Mouse (Mus musculus): ENCODE data around the gene Spata33. TPM values are rescaled to one million over a fixed set of nuclear protein-coding genes. Genes with fewer than 3 reads are reported as not detected.
"Not testable (repeated sequence)": the region's sequence is repeated elsewhere in the genome, so short reads cannot be mapped to it uniquely, and the experiment has no call there.

The Spata33 gene
- total RNA-seq, 1 experiment from 2014 or later: 0.12 TPM

DNA sequence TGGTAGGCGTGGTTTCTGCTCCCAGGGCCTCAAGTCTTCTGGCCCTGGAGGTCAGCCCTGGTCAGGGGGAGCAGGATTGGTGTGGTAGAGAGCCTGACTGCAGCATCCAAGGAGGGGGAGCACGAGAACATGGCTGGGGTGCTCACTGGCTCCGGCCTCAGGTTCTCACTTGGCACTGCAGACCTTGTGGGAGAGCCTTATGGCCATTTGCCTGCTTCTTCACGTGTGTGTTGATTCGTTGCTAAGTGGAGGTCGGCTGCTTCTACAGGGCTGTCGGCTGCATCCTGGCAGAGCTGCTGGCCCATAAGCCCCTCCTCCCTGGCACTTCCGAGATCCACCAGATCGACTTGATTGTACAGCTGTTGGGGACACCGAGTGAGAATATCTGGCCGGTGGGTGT lies 17.7 kb downstream of the Spata33 start:
- ATAC-seq (ENCODE audit: extremely low read depth, insufficient number of reproducible peaks, low FRiP score, poor library complexity, severe bottlenecking): not testable (repeated sequence)

- no peak for ATAC-seq (ENCODE audit: extremely low read depth, insufficient number of reproducible peaks, low FRiP score, poor library complexity, severe bottlenecking)
These were observed 19.1 kb downstream of the Spata33 start for GRCm38 (mm10) chr8:123231742-123232141.

GRCm38 (mm10) chr8:123232553-123232952 lies 19.9 kb downstream of the Spata33 start:
- no peak for ATAC-seq (ENCODE audit: extremely low read depth, insufficient number of reproducible peaks, low FRiP score, poor library complexity, severe bottlenecking)

DNA sequence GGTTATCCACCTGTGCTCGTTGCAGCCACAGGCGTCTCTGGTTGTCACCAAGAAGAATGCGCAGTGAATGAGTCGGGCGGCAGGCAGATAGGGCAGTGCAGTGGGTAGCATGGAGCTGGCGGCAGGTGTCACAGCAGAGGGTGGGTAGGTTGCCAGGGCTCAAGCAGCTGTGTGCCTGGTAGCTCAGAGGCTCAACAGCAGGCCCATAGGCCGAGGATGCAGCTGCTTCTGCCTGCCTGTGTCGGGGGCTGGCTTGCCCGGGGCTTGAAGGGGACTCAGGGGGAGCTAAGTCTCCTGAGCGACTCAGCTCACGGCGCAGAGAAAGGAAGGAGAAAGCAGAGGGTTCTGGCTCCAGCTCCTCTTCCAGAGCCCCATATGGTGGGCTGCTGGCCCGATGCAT lies 20.7 kb downstream of the Spata33 start:
- ATAC-seq (ENCODE audit: extremely low read depth, insufficient number of reproducible peaks, low FRiP score, poor library complexity, severe bottlenecking): no peak

DNA sequence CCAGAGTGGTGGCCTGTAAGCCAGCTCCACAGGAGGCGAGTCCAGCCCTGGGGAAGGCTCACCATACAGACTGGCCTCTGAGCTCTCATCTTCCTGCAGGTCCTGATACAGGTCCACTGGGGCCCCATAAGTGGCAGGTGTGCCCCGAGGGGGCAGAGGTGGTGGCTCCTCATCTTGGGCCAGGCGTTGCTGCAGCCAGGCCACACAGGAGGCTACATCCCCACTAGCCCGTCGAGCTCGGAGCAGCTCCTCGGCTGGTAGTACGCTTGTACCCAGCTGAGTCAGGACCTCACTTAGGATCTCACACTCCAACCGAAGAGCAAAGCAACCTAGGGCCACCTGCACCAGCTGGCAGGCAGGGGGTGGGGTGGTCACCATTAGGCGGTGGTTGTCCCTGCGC lies 21.1 kb downstream of the Spata33 start:
- no peak for ATAC-seq (ENCODE audit: extremely low read depth, insufficient number of reproducible peaks, low FRiP score, poor library complexity, severe bottlenecking)

DNA sequence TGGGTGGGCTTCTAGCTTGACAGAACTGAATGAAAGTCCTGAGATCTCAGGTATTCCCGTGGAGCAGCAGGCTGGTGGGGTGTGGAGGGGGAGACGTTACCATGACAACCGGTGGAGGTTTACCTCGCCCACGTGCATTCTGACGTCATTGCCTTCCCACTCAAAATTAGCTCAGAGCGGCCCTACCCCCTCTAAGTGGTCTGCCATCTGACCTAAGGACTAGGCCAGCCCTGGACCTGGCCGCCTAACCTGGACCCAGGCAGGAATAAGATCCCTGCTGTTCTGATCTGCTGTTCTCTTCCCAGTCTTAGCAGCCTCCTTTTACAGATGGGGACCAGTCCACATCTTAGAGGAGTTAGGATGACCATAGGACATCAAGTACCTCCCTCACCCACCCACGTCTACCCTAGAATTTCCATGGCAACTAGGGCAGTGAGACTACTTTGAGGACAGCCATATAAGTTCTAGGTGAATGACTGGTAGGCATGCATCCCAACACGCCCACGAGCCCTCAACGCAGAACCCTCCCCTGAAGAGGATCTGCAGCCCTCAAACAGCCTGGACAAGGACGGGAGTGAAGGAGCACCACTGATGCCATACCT lies 22.4 kb downstream of the Spata33 start:
- no peak for ATAC-seq (ENCODE audit: extremely low read depth, insufficient number of reproducible peaks, low FRiP score, poor library complexity, severe bottlenecking)

DNA sequence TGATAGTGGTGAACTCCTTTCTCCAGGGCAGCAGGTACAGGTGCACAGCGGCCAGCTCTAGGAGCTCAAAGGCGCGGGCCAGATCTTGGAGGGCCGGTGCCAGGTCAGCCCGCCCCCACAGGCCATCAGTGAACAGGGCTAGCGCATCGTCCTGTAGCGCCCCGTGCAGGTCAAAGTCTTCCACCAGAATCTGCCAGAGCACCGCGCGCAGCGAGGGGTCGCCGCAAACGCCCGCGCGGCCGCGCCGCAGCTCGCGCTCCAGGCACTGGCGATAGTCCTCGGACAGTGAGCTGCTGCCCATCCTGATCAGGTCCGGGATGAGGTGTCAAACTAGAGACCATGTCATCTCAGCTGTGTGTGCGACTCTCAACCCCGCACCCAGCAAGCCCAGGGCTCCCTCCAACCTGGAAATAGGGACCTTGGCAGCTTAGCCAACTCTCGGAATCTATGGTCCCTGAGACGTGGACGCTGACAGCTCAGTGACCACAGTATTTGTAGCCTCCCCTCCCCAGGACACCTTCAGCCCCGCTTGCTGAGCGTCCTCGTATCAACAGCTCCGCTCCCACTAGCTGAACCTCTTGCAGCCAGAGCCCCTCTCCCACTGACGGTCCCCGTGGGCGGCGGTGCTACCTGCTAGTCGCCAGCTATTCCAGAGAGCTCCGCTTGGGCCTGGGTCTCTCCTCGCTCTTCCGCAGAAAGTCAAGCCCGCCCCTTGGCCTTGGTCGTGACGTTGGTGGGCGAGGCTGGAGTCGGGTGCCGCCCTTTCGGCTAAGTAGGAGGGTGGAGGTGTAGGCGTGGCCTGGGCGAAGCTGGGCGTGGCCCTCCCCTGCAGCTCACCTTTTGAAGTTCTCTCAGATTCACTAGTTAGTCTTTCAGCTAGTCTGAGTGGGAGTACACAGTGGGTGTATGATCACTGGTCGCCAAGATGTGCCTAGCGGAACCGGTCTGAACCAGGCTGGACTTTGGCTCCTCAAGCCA lies 23.2 kb downstream of the Spata33 start, which contains the start of gene Spata2l:
Spata2l (minus strand) TSS at position 714 of the 978 bp plus-strand sequence.
- peak; percentile 90 for ATAC-seq (ENCODE audit: extremely low read depth, insufficient number of reproducible peaks, low FRiP score, poor library complexity, severe bottlenecking)

DNA sequence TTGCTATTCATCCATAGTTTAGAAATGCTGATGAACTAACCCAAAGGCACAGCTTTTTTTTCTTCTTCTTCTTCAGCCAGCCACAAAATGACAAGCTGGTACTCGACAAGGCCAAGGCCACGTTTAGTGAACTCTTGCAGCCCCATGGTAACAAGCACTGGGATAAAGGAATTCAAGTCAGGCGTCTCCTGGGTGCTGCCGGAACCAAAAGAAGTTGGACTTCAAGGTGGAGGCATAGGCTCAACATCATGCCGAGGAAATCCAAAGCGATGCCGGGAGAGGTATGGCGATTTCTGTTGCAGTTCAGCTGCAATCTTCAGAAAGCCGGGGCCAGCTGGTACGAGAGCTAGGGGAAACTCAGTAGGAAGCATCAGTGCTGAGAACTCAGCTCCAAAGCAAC lies 26.8 kb downstream of the Spata33 start:
- no peak for ATAC-seq (ENCODE audit: extremely low read depth, insufficient number of reproducible peaks, low FRiP score, poor library complexity, severe bottlenecking)

DNA sequence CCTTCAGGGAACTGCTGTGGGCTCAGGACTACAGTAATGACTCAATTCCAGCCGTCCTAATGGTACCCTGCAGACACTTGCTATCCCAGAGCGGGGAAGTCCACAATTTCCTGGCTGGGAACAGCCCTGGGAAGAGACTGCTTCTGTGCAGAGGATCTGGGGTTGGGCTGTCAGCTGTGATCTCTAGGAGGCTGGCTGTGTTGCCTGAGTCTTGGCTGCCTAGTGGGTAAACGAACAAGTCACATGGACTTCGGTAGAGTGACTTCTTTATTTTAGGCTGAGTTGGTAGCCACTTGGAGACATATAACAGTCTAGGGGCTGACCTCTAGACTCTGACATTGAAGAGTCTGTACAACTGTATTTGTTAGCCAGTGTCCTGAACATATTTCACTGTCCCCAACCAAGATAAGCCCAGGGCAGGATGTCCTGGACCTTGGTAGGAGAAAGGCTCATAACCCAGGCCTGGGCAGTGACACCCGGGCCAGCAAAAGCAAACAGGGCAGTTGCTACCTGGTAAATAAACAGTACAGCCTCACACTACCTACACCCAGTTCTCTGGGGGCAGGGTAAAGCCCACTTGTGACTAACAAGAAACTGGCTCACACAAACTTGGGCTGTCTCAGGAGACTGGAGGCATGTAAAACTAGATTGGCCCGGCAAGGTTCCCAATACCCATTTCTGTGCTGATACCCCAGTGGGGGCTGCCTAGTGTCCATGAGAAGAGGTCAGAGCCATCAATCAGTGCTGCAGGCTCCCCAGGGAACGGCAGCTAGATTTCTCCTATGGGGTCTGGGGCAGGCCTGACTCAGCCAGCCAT lies 29.7 kb downstream of the Spata33 start:
- ATAC-seq (ENCODE audit: extremely low read depth, insufficient number of reproducible peaks, low FRiP score, poor library complexity, severe bottlenecking): no peak

DNA sequence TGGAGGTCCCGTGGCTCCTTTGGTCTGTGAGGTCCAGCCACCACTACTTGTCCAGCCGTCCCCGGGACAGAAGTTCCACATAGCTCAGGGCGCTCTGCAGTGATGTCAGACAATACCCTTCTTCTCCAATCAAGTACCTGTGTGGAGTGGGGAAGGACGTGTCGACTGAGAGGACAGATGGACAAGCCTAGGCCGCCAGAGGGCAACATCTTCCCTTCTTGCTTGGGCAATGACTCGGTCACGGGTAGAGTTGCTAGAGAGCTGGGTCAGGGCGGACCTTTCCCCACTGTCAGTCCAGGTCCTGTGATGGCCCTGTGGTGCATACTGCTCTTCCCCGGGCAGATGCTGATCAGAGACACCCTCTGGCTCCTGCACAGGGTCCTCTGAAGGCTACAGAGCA lies 30.4 kb downstream of the Spata33 start:
- no peak for ATAC-seq (ENCODE audit: extremely low read depth, insufficient number of reproducible peaks, low FRiP score, poor library complexity, severe bottlenecking)

- ATAC-seq (ENCODE audit: extremely low read depth, insufficient number of reproducible peaks, low FRiP score, poor library complexity, severe bottlenecking): no peak
These were observed 31.8 kb downstream of the Spata33 start for GRCm38 (mm10) chr8:123244382-123244781.

DNA sequence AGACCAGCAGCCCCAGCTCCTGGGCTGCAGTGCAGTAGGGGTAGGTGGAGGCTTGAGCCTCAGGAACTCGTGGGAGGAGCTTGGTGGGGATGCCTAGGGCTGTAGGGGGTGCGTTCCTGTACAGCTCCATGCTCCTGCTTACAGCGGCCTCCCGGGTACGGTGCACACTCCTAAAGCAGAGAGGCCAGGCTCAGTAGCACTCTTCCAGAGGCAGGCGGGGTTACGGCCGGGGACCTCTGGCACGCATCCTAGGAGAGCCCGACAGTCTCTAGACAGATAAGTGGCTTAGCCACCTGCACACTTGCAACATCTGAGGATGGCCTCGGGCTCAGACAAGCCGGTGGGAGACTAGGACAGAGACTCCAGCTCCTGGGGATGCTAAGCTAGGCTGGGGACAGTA lies 32.9 kb downstream of the Spata33 start:
- no peak for ATAC-seq (ENCODE audit: extremely low read depth, insufficient number of reproducible peaks, low FRiP score, poor library complexity, severe bottlenecking)

- no peak for ATAC-seq (ENCODE audit: extremely low read depth, insufficient number of reproducible peaks, low FRiP score, poor library complexity, severe bottlenecking)
These were observed 35.1 kb downstream of the Spata33 start for GRCm38 (mm10) chr8:123247748-123248147.

- 0 out of 2 replicates have a peak, but pooled peaks have one; percentile 30 for ATAC-seq (ENCODE audit: extremely low read depth, insufficient number of reproducible peaks, low FRiP score, poor library complexity, severe bottlenecking)
These were observed 36.0 kb downstream of the Spata33 start for GRCm38 (mm10) chr8:123248596-123248995.

DNA sequence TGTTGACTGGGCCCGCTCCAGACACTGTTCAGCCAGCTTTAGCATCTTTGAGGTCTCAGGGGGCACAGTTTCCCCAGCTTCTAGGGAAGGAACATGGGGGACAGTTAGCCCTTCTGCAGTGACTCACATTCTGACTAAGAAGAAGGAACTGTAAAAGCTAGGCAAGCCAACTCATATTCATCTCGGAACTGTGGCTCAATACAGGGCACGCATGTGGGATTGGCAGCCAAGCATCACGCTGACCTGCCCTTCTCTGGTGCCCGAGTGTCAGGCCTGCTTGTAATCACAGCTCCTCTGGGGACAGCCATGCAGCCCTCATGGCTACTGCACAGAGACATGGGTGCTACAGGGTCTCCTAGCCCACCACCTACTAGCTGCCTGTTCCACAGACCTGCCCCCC lies 38.3 kb downstream of the Spata33 start:
- no peak for ATAC-seq (ENCODE audit: extremely low read depth, insufficient number of reproducible peaks, low FRiP score, poor library complexity, severe bottlenecking)

- ATAC-seq (ENCODE audit: extremely low read depth, insufficient number of reproducible peaks, low FRiP score, poor library complexity, severe bottlenecking): no peak
These were observed 40.3 kb downstream of the Spata33 start for GRCm38 (mm10) chr8:123252925-123253324.

DNA sequence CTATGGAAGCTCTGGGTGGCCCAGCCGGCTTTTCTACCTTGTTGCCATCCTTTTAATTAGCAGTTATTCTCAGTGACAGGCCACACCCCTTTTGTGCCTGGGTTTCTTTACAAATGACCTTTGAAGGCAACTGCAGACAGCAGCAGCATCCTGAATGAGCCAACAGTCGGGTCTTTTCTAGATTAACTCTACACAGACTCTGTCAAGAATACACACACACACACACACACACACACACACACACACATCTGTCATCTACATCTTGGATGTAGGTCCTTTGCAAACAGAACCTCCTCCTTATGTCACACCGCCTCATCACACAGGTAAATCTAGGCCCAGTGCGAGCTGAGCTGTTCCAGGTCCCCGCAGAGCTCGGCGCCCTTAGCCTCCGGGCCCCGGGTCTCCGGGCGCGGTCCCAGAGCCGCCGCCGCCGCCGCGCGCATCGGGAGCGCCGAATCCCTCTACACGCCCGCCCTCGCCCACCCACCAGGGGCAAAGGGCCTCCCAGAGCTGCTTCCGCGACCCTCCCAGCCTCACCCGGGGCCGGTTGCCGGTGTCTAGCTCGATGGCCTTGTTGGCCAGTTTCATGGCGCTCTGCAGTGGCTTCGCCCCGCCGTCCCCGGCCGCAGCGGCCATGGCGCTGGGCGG lies 40.9 kb downstream of the Spata33 start:
- ATAC-seq (ENCODE audit: extremely low read depth, insufficient number of reproducible peaks, low FRiP score, poor library complexity, severe bottlenecking): no peak

GRCm38 (mm10) chr8:123254099-123254885 lies 41.7 kb downstream of the Spata33 start, which contains the start of the genes Zfp276 and Vps9d1:
Gene Zfp276 (plus strand): TSS chr8:123254195.
Gene Vps9d1 (minus strand): TSS chr8:123254348.
- ATAC-seq (ENCODE audit: extremely low read depth, insufficient number of reproducible peaks, low FRiP score, poor library complexity, severe bottlenecking): peak; percentile 78
